Mouse (Mus musculus) stomach, postnatal 0 days (tissue): ENCODE measurements at regions not wholly inside any gene's neighbourhood (a gene's known extent, or its start where the extent isn't known, plus 50 kb on each side); places are given as distances from the start of the nearest gene placed in this dataset.

Experiments
- ATAC-seq: fragments of 200-750 bp; cut with Nextera tagmentation; 2 replicates; pipeline ENCODE4 v1.8.0; 2017; ENCODE audit not compliant: low FRiP score, low TSS enrichment
- DNase-seq: peaks from one replicate; pipeline ENCODE4 v3.0.0-alpha.2; 2016; ENCODE audit warnings: low spot score
- H3K27ac ChIP-seq: fragments of 300-500 bp; sonication (generic); replicated peaks from 2 replicates; pipeline ENCODE4 v1.5.1; 2014; ENCODE audit warnings: mild to moderate bottlenecking, control low read depth
- H3K27me3 ChIP-seq: fragments of 300-500 bp; sonication (generic); 2 replicates; pipeline ENCODE4 v1.6.1; 2014; ENCODE audit warnings: low read length; ENCODE audit not compliant: control insufficient read depth, insufficient read depth
- H3K36me3 ChIP-seq: fragments of 300-500 bp; sonication (generic); 2 replicates; pipeline ENCODE4 v1.6.1; 2014; ENCODE audit warnings: low read length, mixed read lengths; ENCODE audit not compliant: control insufficient read depth, insufficient read depth
- H3K4me1 ChIP-seq: fragments of 300-500 bp; sonication (generic); replicated peaks from 2 replicates; pipeline ENCODE4 v1.6.1; 2014; ENCODE audit warnings: antibody characterized with exemption; ENCODE audit not compliant: control insufficient read depth, insufficient read depth
- H3K4me2 ChIP-seq: fragments of 300-500 bp; sonication (generic); replicated peaks from 2 replicates; pipeline ENCODE4 v1.6.1; 2014; ENCODE audit warnings: low read depth, mild to moderate bottlenecking, control low read depth, moderate library complexity
- H3K4me3 ChIP-seq: fragments of 300-500 bp; sonication (generic); 2 replicates; pipeline ENCODE4 v1.5.1; 2014; ENCODE audit warnings: low read depth, low read length, control low read depth
- H3K9ac ChIP-seq: fragments of 300-500 bp; sonication (generic); 2 replicates; pipeline ENCODE4 v1.6.1; 2014; ENCODE audit warnings: mild to moderate bottlenecking, low read length, control low read depth, mixed read lengths
- H3K9me3 ChIP-seq: fragments of 300-500 bp; sonication (generic); 2 replicates; pipeline ENCODE4 v1.6.1; 2016; ENCODE audit warnings: low read length; ENCODE audit not compliant: control insufficient read depth
- CTCF ChIP-seq: IDR thresholded peaks from 2 replicates; pipeline ENCODE4 v1.5.1; 2016; ENCODE audit warnings: antibody characterized with exemption, low read depth, mild to moderate bottlenecking, moderate library complexity
- EP300 ChIP-seq: optimal IDR thresholded peaks from 2 replicates; pipeline ENCODE3; 2016; ENCODE audit warnings: antibody characterized with exemption
- WGBS: fragments of 180-500 bp; shearing (Covaris S2); extraction: QIAGEN DNeasy Blood & Tissue Kit; methylation state at CpG from one replicate; pipeline ENCODE4 v1.1.7; 2014; 5-methylcytosine and 5-hydroxymethylcytosine counted together

GRCm38 (mm10) chr2:133462378-133462777, 89.6 kb upstream of the Bmp2 start:
- Histone ChIP-seq H3K9me3 (no peaks in the 10 kb centered on the region), H3K36me3 (no peaks in the 10 kb centered on the region), H3K27me3 (no peaks in the 10 kb centered on the region), H3K4me2 (no peak overlapping the region), H3K27ac (no peak overlapping the region), H3K9ac (no peak overlapping the region), H3K4me1 (no peaks in the 10 kb centered on the region), H3K4me3 (no peak overlapping the region)
- DNase-seq = no peak
- 89% methylated on average over 2 of the region's 2 CpGs for WGBS
- TF ChIP-seq CTCF (no peak), EP300 (no peak)
- no peak for ATAC-seq

GRCm38 (mm10) chr2:133467170-133468168, 84.5 kb upstream of the Bmp2 start:
- no peak for DNase-seq

GRCm38 (mm10) chr2:133472966-133473744, 78.8 kb upstream of the Bmp2 start:
- TF ChIP-seq EP300 = no peak
- no peak for TF ChIP-seq CTCF
- Histone ChIP-seq H3K4me3 (no peak overlapping the region), H3K27me3 (no peaks in the 10 kb centered on the region), H3K9me3 (no peaks in the 10 kb centered on the region), H3K9ac (no peak overlapping the region), H3K4me1 (no peaks in the 10 kb centered on the region), H3K36me3 (no peaks in the 10 kb centered on the region), H3K4me2 (no peak overlapping the region), H3K27ac (no peak overlapping the region)
- DNase-seq = no peak
- no peak for ATAC-seq
- 46% methylated on average over 5 of the region's 5 CpGs for WGBS

More at GRCm38 (mm10) chr2:133467170-133468168, 84.5 kb upstream of the Bmp2 start:
- 63% methylated on average over 9 of the region's 9 CpGs for WGBS
- Histone ChIP-seq H3K27me3 (no peaks in the 10 kb centered on the region), H3K9me3 (no peaks in the 10 kb centered on the region), H3K27ac (no peak overlapping the region), H3K4me3 (no peak overlapping the region), H3K36me3 (no peaks in the 10 kb centered on the region), H3K4me1 (no peaks in the 10 kb centered on the region), H3K9ac (no peak overlapping the region), H3K4me2 (no peak overlapping the region)
- ATAC-seq = peak; percentile 59; the same call in 1 of the 2 replicates
- no peak for TF ChIP-seq CTCF
- no peak for TF ChIP-seq EP300

- no peaks in the 10 kb centered on the region for H3K9me3 ChIP-seq
- TF ChIP-seq CTCF = no peak
- TF ChIP-seq EP300 = no peak
- no peaks in the 10 kb centered on the region for H3K36me3 ChIP-seq
- H3K9ac ChIP-seq = no peak overlapping the region
- 66% methylated on average over 1 of the region's 1 CpGs for WGBS
- no peaks in the 10 kb centered on the region for H3K27me3 ChIP-seq
- H3K4me3 ChIP-seq = no peak overlapping the region
- no peak overlapping the region for H3K27ac ChIP-seq
- DNase-seq (no peak), ATAC-seq (no peak)
- H3K4me2 ChIP-seq = no peak overlapping the region
- H3K4me1 ChIP-seq = no peaks in the 10 kb centered on the region
Measured at GRCm38 (mm10) chr2:133474174-133474573, 77.8 kb upstream of the Bmp2 start.

GRCm38 (mm10) chr2:133480870-133481269, 71.1 kb upstream of the Bmp2 start:
- no peaks in the 10 kb centered on the region for H3K4me1 ChIP-seq
- no peak overlapping the region for H3K4me2 ChIP-seq
- H3K4me3 ChIP-seq = no peak overlapping the region
- 0 out of 2 replicates have a peak overlapping the region, but pooled peaks have one; percentile 35 for H3K27ac ChIP-seq
- H3K36me3 ChIP-seq = no peaks in the 10 kb centered on the region
- no peaks in the 10 kb centered on the region for H3K9me3 ChIP-seq
- DNase-seq (no peak), ATAC-seq (peak; percentile 61; the same call in 1 of the 2 replicates)
- H3K9ac ChIP-seq = no peak overlapping the region
- H3K27me3 ChIP-seq = no peaks in the 10 kb centered on the region
- WGBS = 65% methylated on average over 3 of the region's 3 CpGs
- no peak for TF ChIP-seq CTCF
- no peak for TF ChIP-seq EP300
